In genomic region chr3:90465081-90465685, GRCm38 (mm10) we compare ENCODE assay signal across 7 mouse cellular contexts. TPM values are rescaled to one million over a fixed set of nuclear protein-coding genes. Genes with fewer than 3 reads are reported as not detected.
A peak's percentile ranks its signal among the peaks of the same experiment; 100 is the strongest.
DNase-seq lines count a peak whose midpoint lies in the region; ATAC-seq and TF ChIP-seq lines count a peak whose summit lies in the region.

No protein-coding gene starts in this region.

- H3K36me3 ChIP-seq in embryonic facial prominence, embryonic 13.5 days: no peaks in the 10 kb centered on the region
- no peaks in the 10 kb centered on the region for H3K36me3 ChIP-seq in hindbrain, embryonic 13.5 days
- H3K36me3 ChIP-seq in liver, embryonic 14.5 days (replicated peaks; ENCODE audit: control insufficient read depth, insufficient read depth, low read depth): no peaks in the 10 kb centered on the region
- no peaks in the 10 kb centered on the region for H3K36me3 ChIP-seq in neural tube, embryonic 11.5 days (ENCODE audit: control insufficient read depth, insufficient read depth, low read length)

- 2% methylated on average over 75 of the region's 75 CpGs for WGBS in embryonic facial prominence, embryonic 13.5 days
- WGBS in hindbrain, embryonic 13.5 days: 2% methylated on average over 70 of the region's 75 CpGs
- WGBS in liver, embryonic 14.5 days (ENCODE audit: insufficient replicate concordance): 3% methylated on average over 75 of the region's 75 CpGs
- WGBS in neural tube, embryonic 11.5 days: 2% methylated on average over 75 of the region's 75 CpGs

- peak overlapping the region; percentile 70 for H3K9ac ChIP-seq in embryonic facial prominence, embryonic 13.5 days
- H3K9ac ChIP-seq in hindbrain, embryonic 13.5 days: peak overlapping the region; percentile 67
- no peak overlapping the region for H3K9ac ChIP-seq in liver, embryonic 14.5 days (replicated peaks)
- H3K9ac ChIP-seq in neural tube, embryonic 11.5 days (ENCODE audit: low read length): peak overlapping the region; percentile 41

- H3K4me3 ChIP-seq in embryonic facial prominence, embryonic 13.5 days: peak overlapping the region; percentile 57
- H3K4me3 ChIP-seq in hindbrain, embryonic 13.5 days: peak overlapping the region; percentile 57
- peak overlapping the region; percentile 26 to 48 for H3K4me3 ChIP-seq in liver, embryonic 14.5 days (ENCODE audit: insufficient read depth in 1 of 2, low read depth in 2 of 2, low read length in 2 of 2)
- peak overlapping the region; percentile 47 for H3K4me3 ChIP-seq in neural tube, embryonic 11.5 days (ENCODE audit: low read depth, low read length)

- H3K4me1 ChIP-seq in embryonic facial prominence, embryonic 13.5 days: peaks cover 17% of the 10 kb centered on the region
- peaks cover 16% of the 10 kb centered on the region for H3K4me1 ChIP-seq in hindbrain, embryonic 13.5 days (replicated peaks)
- H3K4me1 ChIP-seq in liver, embryonic 14.5 days (replicated peaks; ENCODE audit: control insufficient read depth in 2 of 2, insufficient read depth in 2 of 2, low read length in 1 of 2): peaks cover 0 to 2% of the 10 kb centered on the region in 2 experiments; a peak in 1 of 4 replicates
- H3K4me1 ChIP-seq in neural tube, embryonic 11.5 days (ENCODE audit: control insufficient read depth, insufficient read depth, low read length): 0 out of 2 replicates have a peak, but pooled peaks cover 3% of the 10 kb centered on the region

- TF ChIP-seq CTCF in liver, embryonic 14.5 days (IDR thresholded peaks at IDR 0.05; ENCODE audit: low read depth): no peak

- peak; percentile 26 for DNase-seq in urinary bladder, postnatal 25 days (ENCODE audit: low spot score)
- no peak for DNase-seq in urinary bladder, postnatal 10 days (ENCODE audit: low spot score)
- no peak for DNase-seq in liver, embryonic 14.5 days (ENCODE audit: low read depth in 3 of 3, low spot score in 3 of 3)
- peak; percentile 47 for DNase-seq in neural tube, embryonic 11.5 days (ENCODE audit: low spot score)
- DNase-seq in cerebellum, adult 8-10 months: no peak

- TF ChIP-seq EP300 in liver, embryonic 14.5 days (IDR thresholded peaks at IDR 0.05; ENCODE audit: low read depth): no peak

- H3K27ac ChIP-seq in embryonic facial prominence, embryonic 13.5 days: no peak overlapping the region
- H3K27ac ChIP-seq in hindbrain, embryonic 13.5 days: no peak overlapping the region
- H3K27ac ChIP-seq in liver, embryonic 14.5 days: no peak overlapping the region
- H3K27ac ChIP-seq in neural tube, embryonic 11.5 days (ENCODE audit: low read depth, low read length): no peak overlapping the region

- H3K9me3 ChIP-seq in embryonic facial prominence, embryonic 13.5 days: no peaks in the 10 kb centered on the region
- H3K9me3 ChIP-seq in hindbrain, embryonic 13.5 days: no peaks in the 10 kb centered on the region
- H3K9me3 ChIP-seq in liver, embryonic 14.5 days (ENCODE audit: control insufficient read depth, low read length): no peaks in the 10 kb centered on the region
- no peaks in the 10 kb centered on the region for H3K9me3 ChIP-seq in neural tube, embryonic 11.5 days (ENCODE audit: control insufficient read depth, low read length)

- peaks cover 58% of the 10 kb centered on the region for H3K27me3 ChIP-seq in embryonic facial prominence, embryonic 13.5 days
- H3K27me3 ChIP-seq in hindbrain, embryonic 13.5 days: peaks cover 73% of the 10 kb centered on the region
- H3K27me3 ChIP-seq in liver, embryonic 14.5 days (ENCODE audit: control insufficient read depth, insufficient read depth, low read length): peaks cover 45% of the 10 kb centered on the region
- peaks cover 35% of the 10 kb centered on the region for H3K27me3 ChIP-seq in neural tube, embryonic 11.5 days (ENCODE audit: control insufficient read depth, insufficient read depth, low read length)

- peak overlapping the region; percentile 97 for H3K4me2 ChIP-seq in embryonic facial prominence, embryonic 13.5 days
- peak overlapping the region; percentile 94 for H3K4me2 ChIP-seq in hindbrain, embryonic 13.5 days
- H3K4me2 ChIP-seq in liver, embryonic 14.5 days (ENCODE audit: low read depth): peak overlapping the region; percentile 67
- peak overlapping the region; percentile 53 for H3K4me2 ChIP-seq in neural tube, embryonic 11.5 days (ENCODE audit: low read depth)

- no peak for ATAC-seq in embryonic facial prominence, embryonic 13.5 days (ENCODE audit: insufficient number of reproducible peaks, insufficient read depth, low FRiP score, low TSS enrichment, low read depth)
- peak; percentile 43 for ATAC-seq in hindbrain, embryonic 13.5 days (ENCODE audit: low FRiP score)
- no peak for ATAC-seq in liver, embryonic 14.5 days (ENCODE audit: insufficient read depth)
- peak; percentile 54; the same call in 1 of the 2 replicates for ATAC-seq in neural tube, embryonic 11.5 days (ENCODE audit: insufficient read depth, low FRiP score, low TSS enrichment)

RNA-seq across cellular contexts. Expression of gene Npr1, which starts 0.5 kb away (rescaled TPM):
- 2.8 and 5.0 TPM in 2 replicates for polyA plus RNA-seq in embryonic facial prominence, embryonic 13.5 days (2015; fragmentation: Nextera tagmentation; extraction: Ambion mirVana)
- polyA plus RNA-seq in hindbrain, embryonic 13.5 days (2015; fragmentation: Nextera tagmentation; extraction: Ambion mirVana): 3.5 and 3.7 TPM in 2 replicates
- polyA plus RNA-seq in liver, embryonic 14.5 days (2012; rRNA removed): 6.5 and 7.2 TPM in 2 replicates
- polyA plus RNA-seq in liver, embryonic 14.5 days (2014; fragmentation: Nextera tagmentation; extraction: Ambion mirVana): 2.8 and 4.0 TPM in 2 replicates
- polyA plus RNA-seq in neural tube, embryonic 11.5 days (2014; fragmentation: Nextera tagmentation; extraction: Ambion mirVana): 3.1 and 3.5 TPM in 2 replicates

RNA-seq across cellular contexts. Expression of gene Ilf2, which starts 10.7 kb away (rescaled TPM):
- 265 and 286 TPM in 2 replicates for polyA plus RNA-seq in embryonic facial prominence, embryonic 13.5 days (2015; fragmentation: Nextera tagmentation; extraction: Ambion mirVana)
- 303 and 314 TPM in 2 replicates for polyA plus RNA-seq in hindbrain, embryonic 13.5 days (2015; fragmentation: Nextera tagmentation; extraction: Ambion mirVana)
- polyA plus RNA-seq in liver, embryonic 14.5 days (2012; rRNA removed): 23.3 and 34.5 TPM in 2 replicates
- 46.5 and 48.9 TPM in 2 replicates for polyA plus RNA-seq in liver, embryonic 14.5 days (2014; fragmentation: Nextera tagmentation; extraction: Ambion mirVana)
- 333 and 341 TPM in 2 replicates for polyA plus RNA-seq in neural tube, embryonic 11.5 days (2014; fragmentation: Nextera tagmentation; extraction: Ambion mirVana)

RNA-seq across cellular contexts. Expression of gene Snapin, which starts 25.6 kb away (rescaled TPM):
- polyA plus RNA-seq in embryonic facial prominence, embryonic 13.5 days (2015; fragmentation: Nextera tagmentation; extraction: Ambion mirVana): 85.5 and 100 TPM in 2 replicates
- polyA plus RNA-seq in hindbrain, embryonic 13.5 days (2015; fragmentation: Nextera tagmentation; extraction: Ambion mirVana): 90.1 and 95.6 TPM in 2 replicates
- 7.4 and 9.3 TPM in 2 replicates for polyA plus RNA-seq in liver, embryonic 14.5 days (2012; rRNA removed)
- polyA plus RNA-seq in liver, embryonic 14.5 days (2014; fragmentation: Nextera tagmentation; extraction: Ambion mirVana): 17.0 and 18.7 TPM in 2 replicates
- polyA plus RNA-seq in neural tube, embryonic 11.5 days (2014; fragmentation: Nextera tagmentation; extraction: Ambion mirVana): 77.3 and 77.7 TPM in 2 replicates

RNA-seq across cellular contexts. Expression of gene Ints3, which starts 31.8 kb away (rescaled TPM):
- polyA plus RNA-seq in embryonic facial prominence, embryonic 13.5 days (2015; fragmentation: Nextera tagmentation; extraction: Ambion mirVana): 31.0 and 31.1 TPM in 2 replicates
- polyA plus RNA-seq in hindbrain, embryonic 13.5 days (2015; fragmentation: Nextera tagmentation; extraction: Ambion mirVana): 29.9 and 30.1 TPM in 2 replicates
- 11.3 and 12.7 TPM in 2 replicates for polyA plus RNA-seq in liver, embryonic 14.5 days (2012; rRNA removed)
- polyA plus RNA-seq in liver, embryonic 14.5 days (2014; fragmentation: Nextera tagmentation; extraction: Ambion mirVana): 6.6 and 9.4 TPM in 2 replicates
- polyA plus RNA-seq in neural tube, embryonic 11.5 days (2014; fragmentation: Nextera tagmentation; extraction: Ambion mirVana): 36.8 and 45.8 TPM in 2 replicates

RNA-seq across cellular contexts. Expression of gene Chtop, which starts 44.1 kb away (rescaled TPM):
- polyA plus RNA-seq in embryonic facial prominence, embryonic 13.5 days (2015; fragmentation: Nextera tagmentation; extraction: Ambion mirVana): 187 and 195 TPM in 2 replicates
- polyA plus RNA-seq in hindbrain, embryonic 13.5 days (2015; fragmentation: Nextera tagmentation; extraction: Ambion mirVana): 195 and 197 TPM in 2 replicates
- 33.6 and 49.9 TPM in 2 replicates for polyA plus RNA-seq in liver, embryonic 14.5 days (2012; rRNA removed)
- polyA plus RNA-seq in liver, embryonic 14.5 days (2014; fragmentation: Nextera tagmentation; extraction: Ambion mirVana): 29.7 and 32.7 TPM in 2 replicates
- 133 and 134 TPM in 2 replicates for polyA plus RNA-seq in neural tube, embryonic 11.5 days (2014; fragmentation: Nextera tagmentation; extraction: Ambion mirVana)

Comparison
In these comparisons a context has a peak if more than half of its experiments do, and no peak if none do; other contexts are left out.
1. DNase-seq: peak in urinary bladder, postnatal 25 days (single experiment) and neural tube, embryonic 11.5 days (single experiment); none in urinary bladder, postnatal 10 days (single experiment), liver, embryonic 14.5 days (0 of 3) and cerebellum, adult 8-10 months (single experiment).
2. ATAC-seq: peak in hindbrain, embryonic 13.5 days (single experiment) and neural tube, embryonic 11.5 days (single experiment); none in embryonic facial prominence, embryonic 13.5 days (single experiment) and liver, embryonic 14.5 days (single experiment).
3. Peak in every context shown above with its lines, with median percentiles within 50 percentile points of each other: H3K4me2 ChIP-seq and H3K4me3 ChIP-seq.